Mouse (Mus musculus): ENCODE data around the gene Ucn2.

The Ucn2 gene

GRCm38 (mm10) chr9:109032435-109032834 lies 46.6 kb downstream of the Ucn2 start:
- peak; percentile 55 for DNase-seq
